Mouse (Mus musculus) erythroblast, embryonic 14.5 days (primary cell): ENCODE results near the gene Trib3.

Experiments used
- GATA1 ChIP-seq: IDR thresholded peaks from 2 replicates; pipeline ENCODE4 v1.6.1; 2012; ENCODE audit warnings: low read length, inconsistent platforms, mixed read lengths
- TAL1 ChIP-seq: IDR thresholded peaks from 3 replicates; pipeline ENCODE4 v1.6.1; 2012; ENCODE audit warnings: low read length, inconsistent platforms, mixed read lengths

DNA sequence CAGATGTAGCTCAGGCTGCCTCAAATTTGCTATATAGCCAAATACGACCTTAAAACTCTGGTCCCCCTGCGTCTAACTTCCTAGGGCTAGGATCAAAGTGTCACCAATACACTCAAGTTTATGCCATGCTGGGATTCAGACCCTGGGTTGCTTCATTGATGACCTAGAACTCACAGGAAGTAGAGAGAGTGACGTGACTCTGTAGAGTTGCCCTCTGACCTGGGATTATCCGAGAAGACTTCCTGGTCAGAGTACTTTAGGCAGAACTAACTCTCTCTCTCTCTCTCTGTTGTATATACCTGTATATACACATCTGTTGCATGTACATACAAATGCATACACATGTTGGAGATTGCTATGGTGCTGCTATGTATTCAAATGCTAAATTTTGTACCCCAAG lies 28.8 kb upstream of the Trib3 start:
- TF ChIP-seq GATA1 = no peak
- no peak for TF ChIP-seq TAL1
